Mouse (Mus musculus) c-Kit-negative CD71-positive TER-119-positive erythroid progenitor cells, embryonic 14.5 days (primary cell): Measurements from ENCODE around the gene Ttll9.

Source experiments
- DNase-seq: peaks from one replicate; pipeline ENCODE4 v3.0.0-alpha.2; 2013; ENCODE audit warnings: low read depth, low spot score

The Ttll9 gene

DNA sequence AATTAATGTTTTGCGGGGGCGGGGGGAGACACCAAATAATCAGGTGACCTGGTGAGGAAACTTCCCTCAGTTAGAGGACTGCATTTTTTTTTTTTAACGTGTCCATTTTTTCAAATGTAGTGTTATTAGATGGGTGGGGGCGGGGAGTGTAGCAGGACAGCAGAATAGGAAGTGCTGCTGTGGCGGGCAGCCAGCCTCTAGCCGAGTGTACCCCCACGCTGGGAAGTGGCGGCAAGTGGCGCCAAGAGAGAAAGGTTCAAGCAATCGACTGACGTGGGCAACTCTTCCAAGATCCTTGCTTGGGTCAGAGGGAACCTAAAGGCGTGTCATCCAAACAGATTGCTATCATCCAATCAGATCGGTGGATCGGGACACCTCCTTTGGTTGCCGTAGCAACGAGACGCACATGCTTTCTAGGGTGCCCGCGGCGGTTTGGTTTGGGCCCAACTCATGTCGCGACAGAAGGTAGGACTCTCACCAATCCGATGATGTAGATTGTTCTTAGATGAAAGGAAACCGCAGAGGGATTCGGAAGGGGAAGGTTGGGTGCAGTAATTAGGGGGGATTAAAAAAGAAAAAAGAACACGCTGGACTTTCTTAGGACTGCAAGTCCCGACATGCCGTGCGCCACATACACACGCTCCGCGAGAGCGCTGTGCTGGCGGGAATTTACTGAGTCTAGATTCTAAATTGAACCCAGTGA lies at the start of gene Ttll9:
Ttll9 (plus strand) TSS at position 395 of the 703 bp plus-strand sequence.
- no peak for DNase-seq

GRCm38 (mm10) chr2:152913471-152913870 lies 48.8 kb upstream of the Ttll9 start:
- DNase-seq: no peak

- peak; percentile 60 for DNase-seq
These were observed 47.8 kb upstream of the Ttll9 start for GRCm38 (mm10) chr2:152914310-152915120.

- DNase-seq: no peak
These were observed 46.8 kb upstream of the Ttll9 start for GRCm38 (mm10) chr2:152915453-152915852.

DNA sequence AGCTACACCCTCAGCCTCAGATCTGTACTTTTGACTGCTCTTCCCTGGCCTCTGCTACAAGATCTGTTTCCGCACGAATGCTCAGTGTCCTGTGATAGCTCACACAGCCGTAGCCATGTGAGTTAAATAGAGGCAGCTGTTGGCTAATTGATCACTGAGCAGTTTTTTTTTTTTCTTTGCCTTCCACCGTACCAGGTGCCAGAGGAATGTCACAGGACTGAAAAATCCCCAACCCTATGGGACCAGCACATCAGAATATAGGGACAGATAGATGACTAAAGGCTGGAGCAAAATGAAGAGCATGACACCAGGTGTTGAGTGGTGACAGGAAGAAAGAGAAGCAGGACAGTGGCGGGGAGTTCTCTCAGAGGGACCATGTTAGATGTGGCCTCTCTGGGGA lies 46.2 kb upstream of the Ttll9 start:
- DNase-seq: no peak

DNA sequence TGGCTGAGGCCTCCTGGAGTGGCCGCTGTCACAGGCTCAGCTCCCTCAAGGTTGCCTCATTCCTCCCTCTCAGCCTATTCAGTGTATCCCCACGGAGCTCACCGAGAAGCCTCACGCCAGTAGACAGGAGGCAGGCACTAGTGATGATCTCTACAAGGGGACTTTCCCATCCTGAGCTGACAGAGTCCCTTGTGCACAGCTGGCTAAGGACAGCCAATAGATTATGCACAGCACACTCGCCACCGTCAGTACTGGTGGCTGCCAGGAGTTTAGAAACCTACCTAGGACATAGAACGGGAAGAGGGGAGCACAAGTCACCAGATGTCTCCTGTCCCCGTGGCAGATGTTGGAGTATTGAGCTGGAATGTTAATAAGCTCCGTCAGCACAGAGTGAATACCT lies 44.6 kb upstream of the Ttll9 start:
- DNase-seq: no peak

GRCm38 (mm10) chr2:152922376-152922775 lies 39.9 kb upstream of the Ttll9 start:
- DNase-seq: no peak

DNA sequence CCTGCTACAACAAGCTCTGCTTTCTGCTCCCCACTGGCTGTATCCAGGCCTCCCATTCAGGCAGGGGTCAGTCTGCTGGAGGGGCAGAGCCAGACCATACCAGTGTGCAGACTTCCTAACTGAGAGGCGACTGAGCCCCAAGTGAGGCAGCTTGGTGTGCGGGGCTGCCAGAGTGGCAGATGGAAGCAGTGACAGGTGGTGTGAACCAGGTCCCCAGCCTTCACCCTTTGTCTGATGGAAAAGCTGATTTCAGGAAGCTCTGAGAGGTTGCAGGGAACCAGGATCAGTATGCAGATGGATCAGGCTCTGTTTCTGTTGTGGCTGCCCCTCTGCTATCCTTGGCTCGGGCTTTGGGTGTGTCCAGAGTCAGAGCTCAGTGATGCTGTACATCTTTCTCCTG lies 38.7 kb upstream of the Ttll9 start:
- no peak for DNase-seq

DNA sequence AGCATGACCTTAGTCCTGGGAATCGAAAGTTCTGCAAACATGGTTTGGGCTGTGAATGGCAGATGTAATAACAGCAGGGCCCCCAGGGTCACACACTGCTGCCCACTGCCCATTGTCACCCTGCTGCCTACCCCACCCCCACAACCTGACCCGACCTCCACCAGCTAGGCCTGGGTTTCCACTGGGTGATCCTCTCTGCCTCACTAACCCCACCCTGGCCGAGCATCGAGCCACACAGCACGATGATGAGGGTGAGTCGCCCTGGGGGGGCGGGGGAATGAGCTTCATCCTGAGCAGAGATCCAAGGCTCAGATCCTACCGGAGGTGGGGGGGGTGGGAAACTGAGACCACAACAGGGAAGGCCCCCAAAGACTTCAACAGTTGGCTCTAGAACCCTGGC lies 38.2 kb upstream of the Ttll9 start:
- no peak for DNase-seq

DNA sequence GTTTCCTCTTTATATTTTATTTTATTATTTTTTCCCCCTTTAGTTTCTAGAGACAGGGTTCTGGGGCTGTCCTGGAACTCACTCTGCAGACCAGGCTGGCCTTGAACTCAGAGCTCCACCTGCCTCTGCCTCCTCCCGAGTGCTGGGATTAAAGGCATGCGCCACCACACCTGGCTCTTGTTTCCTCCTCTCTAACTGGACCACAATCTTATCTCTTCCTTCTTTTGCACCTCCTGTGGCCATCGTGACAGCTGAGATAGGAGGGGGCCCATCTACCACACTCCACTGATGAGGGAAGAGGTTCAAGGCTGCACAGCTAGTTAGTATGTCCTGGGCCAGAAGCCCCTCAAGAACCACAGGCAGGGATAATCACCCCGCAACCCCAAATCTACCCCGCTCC lies 37.7 kb upstream of the Ttll9 start:
- DNase-seq: no peak

- DNase-seq: no peak
These were observed 37.0 kb upstream of the Ttll9 start for GRCm38 (mm10) chr2:152925189-152925872.

DNA sequence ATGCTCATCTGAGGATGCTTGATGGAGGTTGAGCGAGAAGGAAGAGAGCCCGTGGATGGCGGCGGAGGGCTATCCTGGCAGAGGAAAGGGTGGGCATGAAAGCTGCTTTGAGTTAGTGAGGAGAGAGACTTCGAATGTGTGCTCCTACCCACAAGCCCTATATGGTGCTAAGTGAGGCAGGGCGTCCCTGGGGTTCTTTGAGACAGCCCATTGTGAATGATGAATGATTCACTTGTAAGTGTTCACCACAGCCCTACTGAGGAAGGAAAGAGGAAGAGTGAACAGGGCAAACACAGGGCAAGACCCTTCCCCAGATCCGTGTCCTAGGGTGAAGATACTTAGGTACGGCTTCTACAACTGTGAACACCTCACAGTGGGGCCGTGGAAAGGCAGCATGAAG lies 35.4 kb upstream of the Ttll9 start:
- DNase-seq: no peak

GRCm38 (mm10) chr2:152927371-152927770 lies 34.9 kb upstream of the Ttll9 start:
- DNase-seq: no peak

- DNase-seq: no peak
These were observed 33.9 kb upstream of the Ttll9 start for GRCm38 (mm10) chr2:152928219-152928987.

DNA sequence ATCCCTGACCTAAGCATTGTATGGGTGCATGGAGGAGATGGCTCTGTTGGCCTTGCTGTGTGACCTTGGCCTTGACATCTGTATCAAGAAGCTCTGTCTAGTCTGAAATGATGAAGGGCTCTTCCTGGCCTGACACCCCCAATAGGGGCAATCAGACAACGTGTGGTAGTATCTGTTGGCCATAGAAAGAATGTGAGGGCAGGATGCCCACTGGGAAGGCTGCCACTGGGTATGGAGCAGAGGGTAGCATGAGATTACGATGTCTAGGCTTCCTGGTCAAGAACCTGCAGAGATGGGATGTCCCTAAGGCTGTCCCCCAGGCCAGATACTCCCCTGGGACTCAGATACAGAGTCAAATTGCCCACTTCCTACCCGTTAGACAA lies 33.3 kb upstream of the Ttll9 start:
- no peak for DNase-seq

DNA sequence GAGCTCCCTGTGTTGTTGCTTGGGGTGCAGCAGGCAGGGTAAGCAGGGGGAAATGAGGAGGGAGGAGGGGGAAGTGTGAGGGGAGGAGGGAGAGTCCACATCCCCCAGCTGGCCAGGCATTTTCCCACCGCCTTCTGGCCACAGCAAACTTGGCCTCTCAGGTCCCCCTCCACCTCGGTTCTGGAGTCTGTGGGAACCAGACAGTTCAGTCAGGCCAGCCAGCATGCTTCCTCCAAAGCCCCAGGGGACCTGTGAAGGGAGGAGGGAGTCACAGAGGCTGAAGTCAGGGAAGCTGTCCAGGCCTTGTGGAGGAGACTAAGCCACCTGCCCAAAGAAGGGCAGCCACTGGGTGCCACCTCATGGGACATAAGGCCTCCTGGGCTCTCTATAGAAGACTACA lies 32.0 kb upstream of the Ttll9 start:
- no peak for DNase-seq

- DNase-seq: no peak
These were observed 30.7 kb upstream of the Ttll9 start for GRCm38 (mm10) chr2:152931456-152932160.

DNA sequence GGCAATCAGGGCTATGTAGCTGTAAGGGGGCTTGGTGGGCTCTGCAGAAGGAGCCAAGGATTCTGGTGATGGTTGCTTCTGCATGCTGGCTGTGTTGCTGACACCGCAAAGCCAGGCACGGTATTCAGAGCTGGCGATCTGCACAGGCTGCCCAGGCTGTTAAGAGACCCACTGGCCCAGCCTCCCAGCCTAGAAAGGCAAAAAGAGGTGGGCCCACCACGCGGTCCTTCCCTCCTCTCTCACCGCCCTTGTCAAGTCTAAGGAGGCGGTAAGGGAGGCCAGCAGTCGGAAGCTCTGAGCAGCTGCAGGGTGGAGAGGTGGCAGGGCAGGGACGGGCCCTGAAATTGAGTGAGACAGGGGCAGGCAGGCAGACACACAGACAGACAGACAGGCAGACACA lies 29.2 kb upstream of the Ttll9 start, which contains the start of gene Foxs1:
Foxs1 (minus strand) TSS at position 161 of the 400 bp plus-strand sequence.
- no peak for DNase-seq

GRCm38 (mm10) chr2:152933614-152934013 lies 28.7 kb upstream of the Ttll9 start:
- peak; percentile 27 for DNase-seq

DNA sequence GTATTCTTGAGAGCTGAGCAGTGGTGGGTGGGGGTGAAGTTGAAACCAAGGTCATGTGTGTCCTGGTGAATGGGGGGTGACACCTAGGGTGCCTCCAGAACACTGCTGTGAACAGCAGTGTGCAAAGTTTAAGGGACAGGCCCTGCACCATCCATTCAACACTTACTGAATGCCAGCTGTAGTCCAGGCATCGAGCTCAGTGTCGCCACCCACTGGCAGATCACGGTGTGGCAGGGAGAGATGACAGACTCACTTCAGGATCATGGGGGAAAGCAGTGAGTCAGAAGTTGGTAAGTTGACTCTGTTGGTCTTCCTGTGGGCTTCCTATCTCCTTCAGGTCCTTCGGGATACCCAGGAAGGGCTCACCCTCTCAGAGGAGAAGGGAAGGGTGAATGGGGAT lies 22.4 kb upstream of the Ttll9 start:
- no peak for DNase-seq

GRCm38 (mm10) chr2:152941106-152941505 lies 21.2 kb upstream of the Ttll9 start:
- no peak for DNase-seq
